Mouse (Mus musculus): ENCODE measurements around the gene Gm3402. TPM values are rescaled to one million over a fixed set of nuclear protein-coding genes. Genes with fewer than 3 reads are reported as not detected.
"Not testable (repeated sequence)": the region's sequence is repeated elsewhere in the genome, so short reads cannot be mapped to it uniquely, and the experiment has no call there.

The Gm3402 gene
- polyA plus RNA-seq, 1 experiment from 2014 or later, result not detected

DNA sequence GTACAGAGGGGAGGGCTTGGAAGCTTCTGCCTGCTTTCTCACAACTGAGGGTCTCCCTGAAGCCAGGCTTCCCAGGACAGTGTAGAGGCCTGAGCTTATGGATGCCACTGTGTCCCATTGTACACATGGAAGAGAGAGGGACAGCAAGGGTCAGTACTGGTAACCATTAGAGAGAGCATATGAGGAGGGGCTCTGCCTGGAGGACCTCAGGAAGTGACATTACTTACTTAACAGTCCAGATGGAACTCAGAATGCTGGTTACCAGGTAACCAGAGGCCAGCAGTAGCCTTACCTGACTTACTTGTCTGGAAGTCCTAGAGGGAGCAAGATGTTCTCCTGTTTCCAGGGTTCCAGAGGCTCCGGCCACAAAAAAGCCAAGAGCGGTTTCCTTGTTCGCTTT is 11.6 kb downstream of the Gm3402 start, which contains the start of gene Gm3404:
Gm3404 (plus strand) TSS at position 301 of the 400 bp plus-strand sequence.
- not testable (repeated sequence) for H3K4me2 ChIP-seq (replicated peaks; ENCODE audit: low read depth, low read length); H3K9me3 ChIP-seq (ENCODE audit: low read length); H3K4me1 ChIP-seq (ENCODE audit: insufficient read depth, low read length); H3K36me3 ChIP-seq (ENCODE audit: insufficient read depth, low read length); H3K4me3 ChIP-seq (ENCODE audit: low read length); H3K9ac ChIP-seq (replicated peaks; ENCODE audit: low read length); H3K27ac ChIP-seq (ENCODE audit: low read length); ATAC-seq (ENCODE audit: low FRiP score, low TSS enrichment); H3K27me3 ChIP-seq (ENCODE audit: insufficient read depth, low read length)
- WGBS, result 100% methylated on average over 2 of the region's 3 CpGs

DNA sequence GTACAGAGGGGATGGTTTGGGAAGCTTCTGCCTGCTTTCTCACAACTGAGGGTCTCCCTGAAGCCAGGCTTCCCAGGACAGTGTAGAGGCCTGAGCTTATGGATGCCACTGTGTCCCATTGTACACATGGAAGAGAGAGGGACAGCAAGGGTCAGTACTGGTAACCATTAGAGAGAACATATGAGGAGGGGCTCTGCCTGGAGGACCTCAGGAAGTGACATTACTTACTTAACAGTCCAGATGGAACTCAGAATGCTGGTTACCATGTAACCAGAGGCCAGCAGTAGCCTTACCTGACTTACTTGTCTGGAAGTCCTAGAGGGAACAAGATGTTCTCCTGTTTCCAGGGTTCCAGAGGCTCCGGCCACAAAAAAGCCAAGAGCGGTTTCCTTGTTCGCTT is 23.4 kb downstream of the Gm3402 start, which contains the start of gene Gm3409:
Gm3409 (plus strand) TSS at position 301 of the 400 bp plus-strand sequence.
- not testable (repeated sequence) for H3K27me3 ChIP-seq (ENCODE audit: insufficient read depth, low read length); H3K27ac ChIP-seq (ENCODE audit: low read length); H3K36me3 ChIP-seq (ENCODE audit: insufficient read depth, low read length); H3K9ac ChIP-seq (replicated peaks; ENCODE audit: low read length); H3K4me2 ChIP-seq (replicated peaks; ENCODE audit: low read depth, low read length); ATAC-seq (ENCODE audit: low FRiP score, low TSS enrichment); H3K4me1 ChIP-seq (ENCODE audit: insufficient read depth, low read length); H3K4me3 ChIP-seq (ENCODE audit: low read length); H3K9me3 ChIP-seq (ENCODE audit: low read length)
- WGBS, result no CpG with 5 or more reads among the region's 3 CpGs

DNA sequence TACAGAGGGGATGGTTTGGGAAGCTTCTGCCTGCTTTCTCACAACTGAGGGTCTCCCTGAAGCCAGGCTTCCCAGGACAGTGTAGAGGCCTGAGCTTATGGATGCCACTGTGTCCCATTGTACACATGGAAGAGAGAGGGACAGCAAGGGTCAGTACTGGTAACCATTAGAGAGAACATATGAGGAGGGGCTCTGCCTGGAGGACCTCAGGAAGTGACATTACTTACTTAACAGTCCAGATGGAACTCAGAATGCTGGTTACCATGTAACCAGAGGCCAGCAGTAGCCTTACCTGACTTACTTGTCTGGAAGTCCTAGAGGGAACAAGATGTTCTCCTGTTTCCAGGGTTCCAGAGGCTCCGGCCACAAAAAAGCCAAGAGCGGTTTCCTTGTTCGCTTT is 41.9 kb downstream of the Gm3402 start, which contains the start of gene Gm3415:
Gm3415 (plus strand) TSS at position 301 of the 400 bp plus-strand sequence.
- not testable (repeated sequence) for H3K9ac ChIP-seq (replicated peaks; ENCODE audit: low read length); H3K4me1 ChIP-seq (ENCODE audit: insufficient read depth, low read length); H3K27me3 ChIP-seq (ENCODE audit: insufficient read depth, low read length); H3K4me2 ChIP-seq (replicated peaks; ENCODE audit: low read depth, low read length); H3K36me3 ChIP-seq (ENCODE audit: insufficient read depth, low read length); ATAC-seq (ENCODE audit: low FRiP score, low TSS enrichment); H3K4me3 ChIP-seq (ENCODE audit: low read length); H3K27ac ChIP-seq (ENCODE audit: low read length); H3K9me3 ChIP-seq (ENCODE audit: low read length)
- WGBS, result no CpG with 5 or more reads among the region's 3 CpGs

DNA sequence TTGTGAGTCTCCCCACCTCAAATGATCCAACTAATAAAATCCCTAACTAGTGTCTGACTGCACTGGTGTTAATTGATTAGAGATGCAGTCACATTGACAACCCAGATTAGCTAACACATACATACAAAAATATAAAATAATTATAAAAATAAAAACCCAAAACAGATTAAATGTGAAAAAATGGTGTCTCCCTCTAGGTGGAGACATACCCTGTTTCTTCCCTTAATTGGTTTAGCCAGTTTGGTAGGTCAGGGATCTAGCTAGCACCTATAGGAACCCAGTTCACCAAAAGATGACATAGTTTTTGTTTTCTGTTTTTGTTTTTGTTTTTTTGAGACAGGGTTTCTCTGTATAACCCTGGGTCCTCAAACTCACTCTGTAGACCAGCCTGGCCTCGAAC is 50.3 kb downstream of the Gm3402 start:
- Histone ChIP-seq H3K36me3 (ENCODE audit: insufficient read depth, low read length) (no peaks in the 10 kb centered on the region), H3K4me2 (replicated peaks; ENCODE audit: low read depth, low read length) (no peak overlapping the region), H3K9ac (replicated peaks; ENCODE audit: low read length) (no peak overlapping the region), H3K4me3 (ENCODE audit: low read length) (no peak overlapping the region), H3K27ac (ENCODE audit: low read length) (no peak overlapping the region), H3K9me3 (ENCODE audit: low read length) (no peaks in the 10 kb centered on the region), H3K27me3 (ENCODE audit: insufficient read depth, low read length) (no peaks in the 10 kb centered on the region), H3K4me1 (ENCODE audit: insufficient read depth, low read length) (no peaks in the 10 kb centered on the region)
- ATAC-seq (ENCODE audit: low FRiP score, low TSS enrichment), result no peak
- 77% methylated on average over 1 of the region's 1 CpGs for WGBS

Other genes starting within 250 kb of the Gm3402 start
- 3.0 and 3.5 TPM in 2 replicates for gene Wasf3, start 129.1 kb upstream of the Gm3402 start, polyA plus RNA-seq (2015; fragmentation: Nextera tagmentation; extraction: Ambion mirVana)
- gene Gm6408, start 32.2 kb upstream of the Gm3402 start, polyA plus RNA-seq (2015; fragmentation: Nextera tagmentation; extraction: Ambion mirVana), result not detected in 2 replicates
- gene Gm6370, start 22.8 kb upstream of the Gm3402 start, polyA plus RNA-seq (2015; fragmentation: Nextera tagmentation; extraction: Ambion mirVana), result not detected in 2 replicates
- gene 4930449I24Rik, start 11.7 kb upstream of the Gm3402 start, polyA plus RNA-seq (2015; fragmentation: Nextera tagmentation; extraction: Ambion mirVana), result not detected in 2 replicates
- not detected in 2 replicates for gene Gm3404, start 11.7 kb downstream of the Gm3402 start, polyA plus RNA-seq (2015; fragmentation: Nextera tagmentation; extraction: Ambion mirVana)
- gene Gm3409, start 23.5 kb downstream of the Gm3402 start, polyA plus RNA-seq (2015; fragmentation: Nextera tagmentation; extraction: Ambion mirVana), result not detected in 2 replicates
- gene Gm3415, start 42.0 kb downstream of the Gm3402 start, polyA plus RNA-seq (2015; fragmentation: Nextera tagmentation; extraction: Ambion mirVana), result not detected in 2 replicates
- 0.76 and 1.1 TPM in 2 replicates for gene Gpr12, start 71.1 kb downstream of the Gm3402 start, polyA plus RNA-seq (2015; fragmentation: Nextera tagmentation; extraction: Ambion mirVana)